Mouse (Mus musculus): ENCODE data around the gene Gm436.

The Gm436 gene

GRCm38 (mm10) chr4:144686268-144686667, at the start of gene Gm436:
Gene Gm436, minus strand, starts transcription at chr4:144686368.
- DNase-seq (ENCODE audit: low read depth, low spot score), result no peak

DNA sequence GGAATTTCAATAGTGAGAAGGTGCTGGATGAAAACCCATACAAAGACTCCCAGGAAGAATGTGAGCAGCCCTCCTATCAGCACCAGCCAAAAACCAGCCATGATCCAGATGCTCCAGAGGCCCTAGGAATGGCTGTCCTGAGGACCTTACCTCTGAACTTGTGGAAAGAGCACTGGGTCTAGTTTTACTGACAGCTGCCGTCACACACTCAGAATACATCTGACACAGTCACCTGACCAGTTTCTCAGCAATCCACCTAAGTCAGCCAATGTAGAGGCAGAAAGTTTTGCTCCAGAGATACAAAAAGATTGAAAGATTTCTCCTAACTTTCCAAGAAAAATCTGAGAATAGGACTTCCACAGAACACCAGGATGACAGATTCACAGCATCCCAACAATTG, 35.1 kb upstream of the Gm436 start, which contains the start of gene Gm13178:
Gene Gm13178 (minus strand): TSS at position 101 of the 400 bp plus-strand sequence.
- no peak for DNase-seq (ENCODE audit: low read depth, low spot score)

GRCm38 (mm10) chr4:144719691-144720090, 33.5 kb upstream of the Gm436 start:
- no peak for DNase-seq (ENCODE audit: low read depth, low spot score)

DNA sequence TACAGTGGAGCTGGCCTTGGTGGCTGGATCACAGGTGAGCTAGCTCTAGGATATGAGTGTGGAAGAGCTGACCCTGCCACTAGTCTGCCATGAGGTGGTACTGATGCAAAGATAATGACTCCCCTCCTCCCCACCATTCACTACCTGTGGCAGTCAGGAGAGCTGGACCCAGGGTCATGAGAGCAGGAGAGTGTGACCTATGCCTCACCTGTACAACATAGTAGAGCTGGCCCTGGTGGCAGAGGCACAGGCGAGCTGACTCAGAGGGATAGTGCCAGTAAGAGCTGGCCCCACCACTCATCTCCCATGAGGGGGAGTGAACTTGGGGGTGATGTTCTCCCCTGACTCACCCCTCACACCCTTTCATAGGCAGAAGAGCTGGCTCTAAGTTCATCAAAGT, 32.1 kb upstream of the Gm436 start:
- no peak for DNase-seq (ENCODE audit: low read depth, low spot score)

- DNase-seq (ENCODE audit: low read depth, low spot score), result no peak
These were observed 47.9 kb downstream of the Gm436 start for GRCm38 (mm10) chr4:144638263-144638662.
